Mouse (Mus musculus) C3H10T1/2 (cell line): ENCODE data around the gene Stfa2l1. TPM values are rescaled to one million over a fixed set of nuclear protein-coding genes. Genes with fewer than 3 reads are reported as not detected.

ENCODE experiments used
- polyA plus RNA-seq, 2 experiments: library from polyadenylated mRNA; unstranded; fragments of >200 nt; fragmentation: generic; extraction: Trizol; gene quantifications; one replicate each; pipeline ENCODE4 v1.2.1; 2012; ENCODE audit warnings: missing spikeins in 2 of 2

Stfa2l1 gene
- polyA plus RNA-seq, result not detected

GRCm38 (mm10) chr16:36156402-36156975, at the start of gene Stfa2l1:
Stfa2l1 (plus strand) TSS chr16:36156811.

GRCm38 (mm10) chr16:36131141-36131540, 25.5 kb upstream of the Stfa2l1 start, which contains the start of gene Csta1:
Csta1 (minus strand) TSS chr16:36131241.

GRCm38 (mm10) chr16:36183912-36184311, 27.3 kb downstream of the Stfa2l1 start, which contains the start of gene Gm5483:
Gm5483 (plus strand) TSS chr16:36184212.

GRCm38 (mm10) chr16:36209967-36210453, 53.4 kb downstream of the Stfa2l1 start, which contains the start of gene Gm5416:
Gm5416 (plus strand) TSS chr16:36210403.

Other genes starting within 250 kb of the Stfa2l1 start
- 1 to 10 TPM in 1 of 2 experiments, under 1 TPM in 1; 0.11 to 4.6 TPM for gene Parp9, start 218.3 kb upstream of the Stfa2l1 start, polyA plus RNA-seq
- gene Dtx3l, start 217.7 kb upstream of the Stfa2l1 start, polyA plus RNA-seq, result 1 to 10 TPM in 1 of 2 experiments, under 1 TPM in 1; 0.11 to 2.6 TPM
- gene Kpna1, start 178.1 kb upstream of the Stfa2l1 start, polyA plus RNA-seq, result 1 to 10 TPM in 1 of 2 experiments, under 1 TPM in 1; 0.69 to 2.9 TPM
- gene Wdr5b, start 115.6 kb upstream of the Stfa2l1 start, polyA plus RNA-seq, result 1 to 10 TPM in 1 of 2 experiments, under 1 TPM in 1; 0.39 to 3.4 TPM
- gene Fam162a, start 85.2 kb upstream of the Stfa2l1 start, polyA plus RNA-seq, result 100 to 1,000 TPM in 1 of 2 experiments, 10 to 100 TPM in 1; 74.6 to 144 TPM
- gene Ccdc58, start 85.1 kb upstream of the Stfa2l1 start, polyA plus RNA-seq, result 10 to 100 TPM; 13.4 to 26.5 TPM
- gene Csta1, start 25.6 kb upstream of the Stfa2l1 start, polyA plus RNA-seq, result not detected
- gene Gm5483, start 27.4 kb downstream of the Stfa2l1 start, polyA plus RNA-seq, result not detected
- gene Gm5416, start 53.6 kb downstream of the Stfa2l1 start, polyA plus RNA-seq, result not detected
- under 1 TPM in 1 of 2 experiments, not detected in 1; 0.92 TPM for gene 2010005H15Rik, start 64.7 kb downstream of the Stfa2l1 start, polyA plus RNA-seq
- gene Stfa1, start 120.1 kb downstream of the Stfa2l1 start, polyA plus RNA-seq, result not detected
- not detected for gene BC117090, start 177.5 kb downstream of the Stfa2l1 start, polyA plus RNA-seq
- not detected for gene BC100530, start 210.9 kb downstream of the Stfa2l1 start, polyA plus RNA-seq